Mouse (Mus musculus): ENCODE measurements at regions not wholly inside any gene's neighbourhood (a gene's known extent, or its start where the extent isn't known, plus 50 kb on each side); places are given as distances from the start of the nearest gene placed in this dataset.

DNA sequence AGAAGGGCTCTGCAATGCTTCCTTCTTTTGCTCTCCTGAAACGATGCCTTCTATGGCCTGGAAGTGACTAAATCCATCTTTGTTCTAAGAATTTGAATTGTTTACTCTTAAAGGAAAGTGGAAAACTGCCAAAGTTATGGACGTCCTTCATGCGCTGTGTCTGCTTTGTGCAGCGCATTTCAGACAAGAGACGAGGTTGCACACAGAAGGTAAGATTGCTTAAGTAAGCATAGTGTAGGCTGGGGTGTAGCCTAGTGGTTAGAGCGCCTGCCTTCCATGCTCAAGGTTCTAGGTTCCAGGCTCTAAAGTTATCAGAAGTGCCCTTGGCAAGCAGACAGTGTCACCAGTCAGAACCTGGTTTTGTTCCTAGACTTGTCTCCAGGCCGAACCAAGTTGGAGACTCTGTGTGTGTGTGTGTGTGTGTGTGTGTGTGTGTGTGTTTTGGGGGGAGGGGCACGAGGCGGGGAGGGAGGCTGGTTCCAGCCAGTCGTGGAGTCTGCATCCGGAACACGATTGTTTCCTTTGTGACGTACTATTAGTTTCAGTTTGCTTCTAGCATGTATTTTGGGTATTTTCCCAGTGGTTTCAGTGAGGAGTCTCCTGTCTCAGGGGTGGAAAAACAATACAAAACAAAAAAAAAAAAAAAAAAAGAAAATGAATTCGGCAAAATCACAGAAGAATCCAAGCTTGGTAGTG is 166.4 kb upstream of the Foxn2 start:
- DNase-seq (ENCODE audit: extremely low spot score in 1 of 2, low spot score in 2 of 2) = peak in 1 of 2 experiments; percentile 63
- intact Hi-C loops (cut with DNase I) = no loop called here

DNA sequence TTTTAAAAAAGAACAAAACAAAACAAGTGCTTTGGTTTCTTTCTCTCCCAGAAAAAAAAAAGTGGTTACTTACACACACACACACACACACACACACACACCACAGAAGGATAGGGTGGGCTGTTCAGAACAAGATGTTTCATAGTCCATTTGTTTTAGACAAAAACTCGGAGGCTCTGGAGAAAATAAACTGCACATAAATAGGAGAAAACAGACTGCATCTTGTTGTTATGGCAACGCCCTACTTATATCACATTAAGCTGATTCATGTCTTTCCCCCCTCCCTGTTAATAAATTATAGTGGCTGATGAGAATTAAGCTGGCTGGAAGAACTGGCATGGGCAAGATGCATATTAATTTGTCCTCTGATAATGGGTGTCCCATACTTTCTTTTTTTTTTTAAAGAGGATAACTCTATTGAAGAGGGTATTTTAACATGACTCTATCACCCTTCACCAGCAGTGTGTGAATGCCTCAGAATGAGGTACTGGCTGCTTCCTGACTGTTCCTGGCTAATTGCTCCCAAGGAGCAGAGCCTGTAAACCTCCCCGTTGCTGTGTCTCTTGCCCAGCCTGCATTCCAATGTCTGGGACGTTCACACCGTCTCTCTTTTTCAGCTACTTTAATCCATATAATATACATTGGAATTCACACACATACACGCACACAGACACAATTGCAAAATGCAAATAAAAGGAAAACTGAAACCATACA is 165.6 kb upstream of the Foxn2 start:
- DNase-seq (ENCODE audit: extremely low spot score in 1 of 2, low spot score in 2 of 2) = peak in 1 of 2 experiments; percentile 55
- intact Hi-C loops (cut with DNase I) = no loop called here

DNA sequence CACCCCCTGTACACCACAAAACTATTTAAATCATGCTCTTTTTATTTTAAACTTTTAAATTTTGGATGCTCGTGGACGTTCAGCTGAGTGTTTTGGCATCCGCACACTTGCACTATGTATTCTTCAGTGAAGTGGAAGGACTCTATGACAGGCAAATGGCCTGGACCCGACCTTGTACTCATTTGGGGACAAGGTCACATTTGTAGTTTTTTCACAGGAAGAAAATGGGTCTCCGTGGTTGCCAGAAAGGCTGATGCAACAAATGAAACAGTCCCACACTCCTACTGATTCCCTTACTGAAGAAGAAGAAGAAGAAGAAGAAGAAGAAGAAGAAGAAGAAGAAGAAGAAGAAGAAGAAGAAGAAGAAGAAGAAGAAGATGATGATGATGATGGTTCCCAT is 160.9 kb upstream of the Foxn2 start:
- intact Hi-C loops (cut with DNase I) = no loop called here
- no peak for DNase-seq (ENCODE audit: extremely low spot score in 1 of 2, low spot score in 2 of 2)

DNA sequence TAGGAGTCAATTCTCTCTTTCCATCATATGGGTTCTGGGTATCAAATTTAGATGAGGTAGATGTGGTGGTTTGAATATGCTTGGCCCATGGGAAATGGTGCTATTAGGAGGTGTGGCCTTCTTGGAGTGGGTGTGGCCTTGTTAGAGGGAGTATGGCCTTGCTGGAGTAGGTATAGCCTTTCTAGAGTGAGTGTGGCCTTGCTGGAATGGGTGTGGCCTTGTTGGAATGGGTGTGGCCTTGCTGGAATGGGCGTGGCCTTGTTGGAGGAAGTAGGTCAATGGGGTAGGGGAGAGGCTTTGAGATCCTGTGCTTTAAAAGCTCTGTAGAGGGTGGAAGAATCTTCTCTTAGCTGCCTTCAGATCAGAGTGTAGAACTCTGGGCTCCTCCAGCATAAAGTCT is 157.8 kb upstream of the Foxn2 start:
- DNase-seq (ENCODE audit: extremely low spot score in 1 of 2, low spot score in 2 of 2) = no peak
- intact Hi-C loops (cut with DNase I) = no loop called here

DNA sequence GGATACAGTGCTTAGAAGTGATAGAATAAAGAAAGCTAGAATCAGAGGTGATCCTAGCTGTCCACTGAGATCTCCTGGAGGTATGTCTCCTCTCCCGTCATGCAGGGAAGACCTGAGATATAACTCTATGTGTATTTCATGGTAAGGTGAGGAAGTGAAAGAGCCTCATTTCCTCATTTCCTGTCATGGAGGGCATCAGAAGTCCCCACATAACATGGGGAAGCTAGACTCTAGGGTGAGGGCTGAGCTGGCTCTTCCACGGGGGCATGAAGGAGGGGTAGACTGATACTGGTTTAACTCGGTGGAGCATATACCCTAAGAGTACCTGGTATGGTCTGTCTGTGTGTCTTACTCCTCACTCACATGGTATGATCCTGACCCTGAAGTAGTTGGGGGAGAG is 156.0 kb upstream of the Foxn2 start:
- intact Hi-C loops (cut with DNase I) = no loop called here
- no peak for DNase-seq (ENCODE audit: extremely low spot score in 1 of 2, low spot score in 2 of 2)

DNA sequence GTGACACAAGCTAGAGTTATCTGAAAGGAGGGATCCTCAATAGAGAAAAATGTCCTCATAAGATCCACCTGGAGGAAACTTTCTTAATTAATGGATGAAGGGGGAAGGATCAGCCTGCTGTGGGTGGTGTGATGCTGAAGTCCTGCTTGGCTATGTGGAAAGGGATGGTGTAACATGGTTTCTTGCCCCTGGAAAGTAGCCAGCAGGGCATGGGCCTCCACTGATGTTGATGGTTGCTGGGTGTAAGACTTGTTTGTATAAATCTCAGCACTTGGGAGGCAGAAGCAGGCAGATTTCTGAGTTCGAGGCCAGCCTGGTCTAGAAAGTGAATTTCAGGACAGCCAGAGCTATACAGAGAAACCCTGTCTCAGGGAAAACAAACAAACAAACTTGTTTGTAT is 152.7 kb upstream of the Foxn2 start:
- DNase-seq (ENCODE audit: extremely low spot score in 1 of 2, low spot score in 2 of 2) = no peak
- intact Hi-C loops (cut with DNase I) = no loop called here

DNA sequence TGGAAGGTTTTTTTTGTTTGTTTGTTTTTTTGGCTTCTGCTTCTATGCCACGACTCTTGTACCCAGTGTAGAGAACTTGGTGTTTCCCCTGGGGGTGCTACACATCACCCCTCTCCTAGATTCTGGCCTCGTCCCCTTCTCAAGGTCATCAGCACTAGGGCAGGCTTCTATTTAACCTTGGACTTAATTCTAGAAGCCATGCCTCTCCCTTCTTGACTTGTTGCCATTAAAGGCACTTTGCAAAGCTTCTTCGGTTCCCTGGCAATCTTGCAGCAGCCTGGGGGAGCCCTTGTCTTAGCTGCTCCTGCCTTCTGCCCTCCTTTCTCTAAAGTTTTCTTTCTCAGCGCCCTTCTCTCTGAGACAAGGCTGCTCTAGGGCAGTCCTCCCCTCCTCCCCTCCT is 143.0 kb upstream of the Foxn2 start:
- intact Hi-C loops (cut with DNase I) = no loop called here

DNA sequence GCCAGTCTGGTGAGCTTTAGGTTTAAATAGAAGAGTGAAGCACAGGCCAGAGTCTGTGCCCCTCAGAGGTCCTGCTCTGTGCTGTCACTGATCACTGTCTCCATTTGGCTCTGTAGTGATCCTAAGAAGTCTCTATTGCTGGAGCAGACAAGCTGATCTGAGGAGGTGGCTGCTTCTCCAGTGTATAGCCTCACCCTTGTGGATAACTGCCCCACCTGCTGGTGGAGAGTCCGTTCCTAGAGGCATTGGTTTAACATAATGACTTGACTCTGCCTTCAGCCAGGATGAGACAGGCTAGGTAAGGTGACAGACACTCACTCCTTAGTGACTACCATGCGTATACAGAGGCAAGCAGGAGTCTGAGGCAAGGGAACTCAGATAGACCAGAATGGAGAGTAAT is 136.5 kb upstream of the Foxn2 start:
- no peak for DNase-seq (ENCODE audit: extremely low spot score in 1 of 2, low spot score in 2 of 2)
- intact Hi-C loops (cut with DNase I) = no loop called here

More for the DNA sequence above, 143.0 kb upstream of the Foxn2 start:
- DNase-seq (ENCODE audit: extremely low spot score in 1 of 2, low spot score in 2 of 2) = no peak

DNA sequence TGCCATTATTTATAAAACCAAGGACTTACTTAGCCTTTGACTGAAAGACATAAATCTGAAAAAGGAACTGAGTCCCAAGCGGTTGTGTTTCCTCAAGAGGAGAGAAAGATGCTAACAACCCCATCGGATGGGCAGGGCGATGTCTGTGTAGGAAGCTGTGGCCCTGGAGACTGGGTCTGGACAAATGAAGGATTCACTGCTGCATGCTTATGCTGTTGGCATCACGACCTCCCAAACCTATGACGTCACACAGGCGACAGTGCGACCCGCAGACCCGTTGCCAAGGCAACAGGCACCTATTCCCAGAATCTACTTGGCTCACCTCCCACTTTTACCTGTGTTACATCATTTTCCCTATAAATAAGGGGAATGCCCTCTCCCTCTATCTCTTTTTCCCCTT is 135.3 kb upstream of the Foxn2 start:
- intact Hi-C loops (cut with DNase I) = no loop called here

DNA sequence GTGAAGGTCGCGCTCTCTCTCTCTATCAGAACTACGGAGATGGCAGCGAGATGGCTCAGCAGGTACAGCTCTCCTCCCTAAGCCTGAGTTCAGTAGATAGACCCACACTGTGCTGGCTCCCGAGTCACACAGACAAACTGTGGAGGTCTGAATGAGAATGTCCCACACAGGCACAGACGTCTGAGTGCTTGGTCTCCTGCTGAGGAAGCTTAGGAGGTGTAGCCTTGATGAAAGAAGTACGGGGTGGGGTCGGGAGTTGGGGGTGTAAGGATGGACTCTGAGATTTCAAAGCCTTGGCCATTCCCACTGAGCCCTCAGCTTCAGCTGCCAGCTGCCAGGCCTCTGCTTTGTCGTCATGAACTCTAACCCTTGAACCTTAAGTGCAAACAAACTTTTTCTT is 134.2 kb upstream of the Foxn2 start:
- intact Hi-C loops (cut with DNase I) = no loop called here
- DNase-seq (ENCODE audit: extremely low spot score in 1 of 2, low spot score in 2 of 2) = no peak

More for the DNA sequence above, 135.3 kb upstream of the Foxn2 start:
- no peak for DNase-seq (ENCODE audit: extremely low spot score in 1 of 2, low spot score in 2 of 2)

DNA sequence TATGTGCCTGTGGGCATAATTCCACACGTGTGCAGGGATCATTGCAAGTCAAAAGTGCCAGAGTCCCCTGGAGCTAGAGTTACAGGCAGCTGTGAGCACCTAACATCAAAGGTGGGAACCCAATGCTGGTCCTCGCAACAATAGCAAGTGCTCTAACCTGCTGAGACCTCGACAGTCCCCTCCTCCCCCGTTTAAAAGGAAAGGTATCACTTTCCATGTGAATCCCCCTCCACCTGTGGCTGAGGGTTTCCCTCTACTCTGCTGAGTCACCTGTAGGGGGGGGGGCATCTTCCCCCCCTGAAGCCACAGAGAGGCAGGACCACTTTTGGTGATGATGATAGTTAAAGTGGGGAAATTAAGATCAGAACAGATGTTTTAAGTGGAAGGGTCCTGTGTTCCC is 133.4 kb upstream of the Foxn2 start:
- DNase-seq (ENCODE audit: extremely low spot score in 1 of 2, low spot score in 2 of 2) = no peak
- intact Hi-C loops (cut with DNase I) = no loop called here

DNA sequence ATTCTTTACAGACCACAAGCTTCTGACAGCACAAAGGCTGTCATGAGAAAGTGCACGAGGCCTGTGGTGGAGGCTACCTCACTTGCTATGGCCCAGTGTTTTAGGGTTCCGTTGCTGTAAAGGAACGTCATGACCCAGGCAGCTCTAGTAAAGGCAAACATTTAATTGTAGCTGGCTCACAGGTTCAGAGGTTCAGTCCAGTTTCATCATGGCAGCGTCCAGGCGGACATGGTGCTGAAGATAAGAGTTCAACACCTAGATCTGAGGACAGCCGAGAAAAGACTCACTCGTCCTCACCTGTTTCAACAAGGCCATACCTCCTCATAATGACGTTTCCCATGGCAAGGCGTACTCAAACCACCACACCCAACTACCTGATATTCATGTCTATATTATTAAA is 132.7 kb upstream of the Foxn2 start:
- no peak for DNase-seq (ENCODE audit: extremely low spot score in 1 of 2, low spot score in 2 of 2)
- intact Hi-C loops (cut with DNase I) = no loop called here

DNA sequence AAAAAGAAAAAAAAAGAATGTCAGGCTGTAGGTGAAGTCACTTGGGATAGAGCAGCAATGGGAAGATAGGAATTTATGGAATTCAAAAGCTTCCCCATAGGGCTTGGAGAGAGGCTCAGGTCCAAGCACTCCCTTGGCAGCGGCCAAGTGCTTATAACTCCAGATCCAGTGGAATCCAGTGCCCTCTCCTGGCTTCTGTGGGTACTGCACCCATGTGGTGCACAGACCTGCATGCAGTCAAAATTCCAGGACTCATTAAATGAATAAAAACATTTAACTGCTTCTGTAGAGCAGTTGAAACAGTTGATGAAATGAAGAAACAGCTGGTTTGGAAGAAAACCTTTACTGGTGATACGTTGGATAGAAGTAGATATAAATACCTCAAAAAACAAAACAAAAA is 127.6 kb upstream of the Foxn2 start:
- intact Hi-C loops (cut with DNase I) = no loop called here
- no peak for DNase-seq (ENCODE audit: extremely low spot score in 1 of 2, low spot score in 2 of 2)

DNA sequence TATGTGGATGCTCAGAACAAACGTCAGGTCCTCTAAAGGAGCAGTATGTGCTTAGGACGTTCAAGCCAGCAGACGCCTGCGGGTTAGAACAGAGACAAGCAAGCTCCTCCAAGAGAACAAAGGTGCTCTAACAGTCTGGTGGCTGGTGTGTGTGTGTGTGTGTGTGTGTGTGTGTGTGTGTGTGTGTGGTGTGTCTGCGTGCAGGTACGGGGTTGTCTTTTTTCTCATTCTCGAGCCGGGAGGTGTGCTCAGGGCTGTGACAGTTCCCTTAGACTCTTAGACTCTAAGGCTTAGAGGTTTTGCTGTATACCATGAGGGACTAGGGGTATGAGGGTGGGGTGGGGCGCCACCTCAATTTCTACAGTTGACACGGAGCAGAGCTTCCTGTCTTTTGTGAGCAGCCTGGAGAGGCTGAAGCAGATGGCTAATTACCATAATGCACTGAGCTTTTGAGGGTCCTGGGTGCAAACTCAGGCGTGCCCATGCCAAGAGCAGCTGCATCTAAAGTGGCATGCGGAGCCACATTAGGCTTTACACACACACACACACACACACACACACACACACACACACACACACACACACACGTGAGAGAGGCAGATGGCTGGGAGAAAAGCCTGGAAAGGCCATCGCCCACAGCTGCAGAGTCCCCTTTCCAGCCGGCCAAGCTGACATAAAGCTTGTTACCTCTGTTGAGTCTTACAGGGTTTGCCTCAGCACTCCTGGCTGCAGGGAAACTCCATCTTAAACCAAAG is 124.1 kb upstream of the Foxn2 start:
- intact Hi-C loops (cut with DNase I) = no loop called here
- DNase-seq (ENCODE audit: extremely low spot score in 1 of 2, low spot score in 2 of 2) = no peak

DNA sequence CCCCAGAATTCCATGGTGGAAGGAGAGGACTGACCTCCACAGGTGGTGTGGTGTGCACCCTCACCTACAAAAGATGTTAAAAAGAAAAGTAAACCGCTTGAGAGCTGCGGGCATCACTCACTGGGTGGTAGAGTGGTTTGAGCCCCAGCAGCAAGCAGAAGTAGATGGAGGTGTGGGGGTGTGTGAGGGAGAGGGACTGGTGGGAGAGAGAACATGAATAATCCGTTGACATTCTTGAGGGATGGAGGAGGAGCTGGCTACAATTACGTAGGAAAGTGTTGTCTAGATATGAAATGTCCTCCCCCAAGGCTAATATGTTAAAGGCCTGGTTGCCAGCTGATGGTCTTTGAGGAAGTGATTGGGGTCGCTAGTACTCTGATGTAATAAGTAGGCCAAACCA is 123.2 kb upstream of the Foxn2 start:
- no peak for DNase-seq (ENCODE audit: extremely low spot score in 1 of 2, low spot score in 2 of 2)
- intact Hi-C loops (cut with DNase I) = no loop called here

DNA sequence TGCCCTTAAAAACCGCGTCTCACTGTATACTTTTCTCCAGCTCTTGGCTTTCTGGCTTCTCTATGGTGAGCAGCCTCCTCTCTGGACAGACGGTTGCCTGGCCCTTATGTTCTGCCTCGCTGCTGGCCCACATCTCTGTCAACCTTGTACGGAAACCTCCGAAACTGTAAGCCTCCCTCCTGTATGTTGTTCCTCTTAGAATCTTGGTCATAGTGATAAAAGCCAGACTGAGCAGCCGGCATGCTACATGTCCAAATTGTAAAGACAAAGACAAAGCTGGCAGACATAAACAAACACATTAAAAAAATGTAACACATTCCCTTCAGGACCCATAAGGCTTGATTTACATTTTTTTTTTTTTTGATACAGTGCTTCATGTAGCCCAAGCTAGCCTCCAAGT is 122.7 kb upstream of the Foxn2 start:
- no peak for DNase-seq (ENCODE audit: extremely low spot score in 1 of 2, low spot score in 2 of 2)
- intact Hi-C loops (cut with DNase I) = no loop called here

DNA sequence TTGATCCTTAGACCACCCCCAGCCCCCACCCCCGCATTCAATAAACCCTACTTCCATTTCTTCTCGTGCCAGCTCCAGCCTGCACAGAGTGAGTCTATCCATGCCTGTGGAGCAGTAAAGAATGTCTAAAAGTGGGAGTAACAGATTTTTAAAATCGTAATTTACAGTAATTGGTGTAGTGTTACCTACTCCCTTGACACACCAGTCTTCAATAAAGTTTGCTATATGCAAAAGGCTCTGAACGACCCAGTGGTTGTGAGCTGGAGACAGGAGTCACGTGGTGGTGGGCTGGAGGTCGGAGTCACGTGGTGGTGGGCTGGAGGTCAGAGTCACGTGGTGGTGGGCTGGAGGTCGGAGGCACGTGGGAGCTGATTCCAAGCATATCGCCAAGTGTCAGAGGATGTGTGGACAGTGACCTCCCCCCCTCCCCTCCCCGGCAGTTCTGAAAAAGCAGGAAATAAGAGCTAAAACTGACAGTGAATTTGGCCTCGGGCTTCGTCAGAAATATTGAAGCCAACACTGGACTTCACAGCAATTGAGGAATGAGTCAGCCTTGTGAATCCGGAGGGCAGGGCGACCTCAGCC is 122.2 kb upstream of the Foxn2 start:
- no peak for DNase-seq (ENCODE audit: extremely low spot score in 1 of 2, low spot score in 2 of 2)

DNA sequence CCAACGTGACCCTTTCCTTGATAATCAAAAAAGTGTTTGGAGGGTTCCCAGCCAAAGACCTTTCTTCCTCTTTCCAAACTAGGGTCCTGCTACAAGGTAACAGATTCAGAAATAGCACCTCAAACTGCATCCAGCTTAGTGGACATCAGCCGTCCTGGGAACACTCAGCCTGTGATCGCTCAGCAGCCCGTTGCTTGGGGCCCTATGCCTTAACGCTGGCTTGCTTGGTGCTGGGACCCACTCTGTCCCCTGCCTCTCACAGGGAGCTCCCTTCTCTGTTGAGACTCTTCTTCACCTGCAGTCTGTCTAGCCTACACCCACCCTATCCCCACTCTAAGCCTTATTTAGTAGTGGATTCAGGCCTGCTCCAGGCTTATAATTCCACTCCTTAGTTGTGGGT is 121.6 kb upstream of the Foxn2 start:
- intact Hi-C loops (cut with DNase I) = no loop called here
- DNase-seq (ENCODE audit: extremely low spot score in 1 of 2, low spot score in 2 of 2) = no peak

More for the DNA sequence above, 122.2 kb upstream of the Foxn2 start:
- intact Hi-C loops (cut with DNase I) = no loop called here

DNA sequence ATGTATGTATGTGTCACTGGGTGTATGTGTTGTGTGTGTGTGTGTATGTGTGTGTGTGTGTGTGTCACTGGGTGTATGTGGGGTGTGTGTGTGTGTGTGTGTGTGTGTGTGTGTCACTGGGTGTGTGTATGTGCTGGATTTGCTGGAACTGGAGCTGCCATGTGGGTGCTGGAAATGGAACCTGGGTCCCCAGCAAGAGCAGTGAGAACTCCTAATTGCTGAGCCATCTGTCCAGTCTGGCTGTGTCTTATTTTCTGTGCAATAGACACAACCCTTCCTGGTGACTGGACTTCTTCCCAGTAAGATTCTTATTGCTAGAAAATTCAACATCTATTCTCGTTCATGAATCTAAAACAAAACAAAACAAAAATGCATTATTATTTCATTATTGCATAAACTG is 119.8 kb upstream of the Foxn2 start:
- DNase-seq (ENCODE audit: extremely low spot score in 1 of 2, low spot score in 2 of 2) = no peak
- intact Hi-C loops (cut with DNase I) = loop anchor here (10.0 kb wide), 1 partner anchor 184 kb away; no protein-coding TSS in a partner anchor
